7 mouse cellular contexts compared by ENCODE assay signal in genomic region chr10:41809771-41810563, GRCm38 (mm10). TPM values are rescaled to one million over a fixed set of nuclear protein-coding genes. Genes with fewer than 3 reads are reported as not detected.
DNase-seq lines count a peak whose midpoint lies in the region; ATAC-seq lines count a peak whose summit lies in the region.

Gene Cep57l1, minus strand, starts transcription at chr10:41809871.
Gene Sesn1, plus strand, starts transcription at chr10:41809935.

- ATAC-seq in embryonic facial prominence, embryonic 11.5 days (replicated peaks; ENCODE audit: insufficient number of reproducible peaks, low FRiP score, low TSS enrichment, low read depth), result peak; percentile 96
- peak; percentile 98 for ATAC-seq in limb, embryonic 11.5 days (ENCODE audit: insufficient number of reproducible peaks, low FRiP score, low TSS enrichment, low read depth)
- ATAC-seq in midbrain, embryonic 14.5 days (ENCODE audit: low FRiP score, low TSS enrichment), result peak; percentile 95

- no peaks in the 10 kb centered on the region for H3K4me1 ChIP-seq in embryonic facial prominence, embryonic 11.5 days (ENCODE audit: control insufficient read depth, insufficient read depth, low read length)
- 0 out of 2 replicates have a peak, but pooled peaks cover 3% of the 10 kb centered on the region for H3K4me1 ChIP-seq in limb, embryonic 11.5 days (ENCODE audit: control insufficient read depth, insufficient read depth, low read length)
- peaks cover 31% of the 10 kb centered on the region for H3K4me1 ChIP-seq in midbrain, embryonic 14.5 days (ENCODE audit: control insufficient read depth, insufficient read depth, low read length)

- peak within 1 kb of the TSS; percentile 70 for H3K9ac ChIP-seq in embryonic facial prominence, embryonic 11.5 days (replicated peaks; ENCODE audit: low read length)
- H3K9ac ChIP-seq in limb, embryonic 11.5 days (ENCODE audit: low read length), result peak within 1 kb of the TSS; percentile 68
- peak within 1 kb of the TSS; percentile 80 for H3K9ac ChIP-seq in midbrain, embryonic 14.5 days (replicated peaks; ENCODE audit: low read length)

- H3K27me3 ChIP-seq in embryonic facial prominence, embryonic 11.5 days (ENCODE audit: control insufficient read depth, insufficient read depth, low read length), result no peaks in the 10 kb centered on the region
- H3K27me3 ChIP-seq in limb, embryonic 11.5 days (ENCODE audit: control insufficient read depth, insufficient read depth, low read length), result no peaks in the 10 kb centered on the region
- H3K27me3 ChIP-seq in midbrain, embryonic 14.5 days (ENCODE audit: control insufficient read depth, insufficient read depth, low read length), result no peaks in the 10 kb centered on the region

- H3K4me2 ChIP-seq in embryonic facial prominence, embryonic 11.5 days (ENCODE audit: low read depth, low read length), result peak within 1 kb of the TSS; percentile 80
- H3K4me2 ChIP-seq in limb, embryonic 11.5 days (ENCODE audit: low read depth, severe bottlenecking), result peak within 1 kb of the TSS; percentile 81
- peak within 1 kb of the TSS; percentile 67 for H3K4me2 ChIP-seq in midbrain, embryonic 14.5 days (ENCODE audit: low read length)

- peak; percentile 96 for DNase-seq in adrenal gland, postnatal 14 days
- DNase-seq in embryonic facial prominence, embryonic 11.5 days (ENCODE audit: low spot score), result peak; percentile 95
- DNase-seq in heart, adult 11 months, result peak; percentile 99
- DNase-seq in kidney, adult 18-20 months, result peak; percentile 94
- peak; percentile 95 for DNase-seq in limb, embryonic 11.5 days (ENCODE audit: low spot score)
- DNase-seq in midbrain, embryonic 14.5 days, result peak; percentile 96
- peak; percentile 82 to 90 for DNase-seq in spleen, adult 18-20 months

- H3K27ac ChIP-seq in embryonic facial prominence, embryonic 11.5 days (replicated peaks; ENCODE audit: low read depth, low read length), result peak within 1 kb of the TSS; percentile 86
- peak within 1 kb of the TSS; percentile 89 for H3K27ac ChIP-seq in limb, embryonic 11.5 days (replicated peaks; ENCODE audit: low read depth, low read length)
- peak within 1 kb of the TSS; percentile 94 for H3K27ac ChIP-seq in midbrain, embryonic 14.5 days (replicated peaks; ENCODE audit: low read depth, low read length)

- WGBS in embryonic facial prominence, embryonic 11.5 days, result under 1% methylated on average over 68 of the region's 69 CpGs
- WGBS in limb, embryonic 11.5 days, result under 1% methylated on average over 55 of the region's 69 CpGs
- WGBS in midbrain, embryonic 14.5 days, result under 1% methylated on average over 66 of the region's 69 CpGs

- no peaks in the 10 kb centered on the region for H3K9me3 ChIP-seq in embryonic facial prominence, embryonic 11.5 days (replicated peaks; ENCODE audit: control insufficient read depth, low read length)
- no peaks in the 10 kb centered on the region for H3K9me3 ChIP-seq in limb, embryonic 11.5 days (ENCODE audit: control insufficient read depth, low read length)
- no peaks in the 10 kb centered on the region for H3K9me3 ChIP-seq in midbrain, embryonic 14.5 days (ENCODE audit: control insufficient read depth, low read length)

- H3K36me3 ChIP-seq in embryonic facial prominence, embryonic 11.5 days (replicated peaks; ENCODE audit: control insufficient read depth, insufficient read depth, low read depth, low read length), result no peaks in the 10 kb centered on the region
- no peaks in the 10 kb centered on the region; the same call in 1 of the 2 replicates for H3K36me3 ChIP-seq in limb, embryonic 11.5 days (ENCODE audit: control insufficient read depth, insufficient read depth, low read length)
- H3K36me3 ChIP-seq in midbrain, embryonic 14.5 days (ENCODE audit: control insufficient read depth, insufficient read depth, low read length), result no peaks in the 10 kb centered on the region

- H3K4me3 ChIP-seq in embryonic facial prominence, embryonic 11.5 days (ENCODE audit: low read depth, low read length), result peak within 1 kb of the TSS; percentile 60
- peak within 1 kb of the TSS; percentile 62 for H3K4me3 ChIP-seq in limb, embryonic 11.5 days (ENCODE audit: low read depth, low read length)
- peak within 1 kb of the TSS; percentile 83 for H3K4me3 ChIP-seq in midbrain, embryonic 14.5 days (replicated peaks; ENCODE audit: low read depth, low read length)

RNA-seq across cellular contexts. Expression of gene Cep57l1, which starts in this region (rescaled TPM):
- 8.9 and 9.3 TPM in 2 replicates for total RNA-seq in adrenal gland, postnatal 14 days (2021)
- polyA plus RNA-seq in embryonic facial prominence, embryonic 11.5 days (2014; fragmentation: Nextera tagmentation; extraction: Ambion mirVana), result 24.2 and 24.9 TPM in 2 replicates
- 21.2 and 23.8 TPM in 2 replicates for polyA plus RNA-seq in limb, embryonic 11.5 days (2014; fragmentation: Nextera tagmentation; extraction: Ambion mirVana)
- 13.6 and 16.3 TPM in 2 replicates for polyA plus RNA-seq in midbrain, embryonic 14.5 days (2014; fragmentation: Nextera tagmentation; extraction: Ambion mirVana)

RNA-seq across cellular contexts. Expression of gene Sesn1, which starts in this region (rescaled TPM):
- total RNA-seq in adrenal gland, postnatal 14 days (2021), result 19.0 and 32.0 TPM in 2 replicates
- polyA plus RNA-seq in embryonic facial prominence, embryonic 11.5 days (2014; fragmentation: Nextera tagmentation; extraction: Ambion mirVana), result 33.4 and 35.5 TPM in 2 replicates
- polyA plus RNA-seq in limb, embryonic 11.5 days (2014; fragmentation: Nextera tagmentation; extraction: Ambion mirVana), result 33.4 and 35.9 TPM in 2 replicates
- 29.5 and 33.9 TPM in 2 replicates for polyA plus RNA-seq in midbrain, embryonic 14.5 days (2014; fragmentation: Nextera tagmentation; extraction: Ambion mirVana)

Comparison
In these comparisons a context has a peak if more than half of its experiments do, and no peak if none do; other contexts are left out.
1. Peak in every context shown above with its lines: DNase-seq, ATAC-seq, H3K4me3 ChIP-seq and H3K27ac ChIP-seq.